Mouse (Mus musculus): Measurements from ENCODE around the gene Senp3. TPM values are rescaled to one million over a fixed set of nuclear protein-coding genes. Genes with fewer than 3 reads are reported as not detected.

The Senp3 gene
- total and polyA plus RNA-seq, 3 experiments: 111 to 125 (median 111) TPM

DNA sequence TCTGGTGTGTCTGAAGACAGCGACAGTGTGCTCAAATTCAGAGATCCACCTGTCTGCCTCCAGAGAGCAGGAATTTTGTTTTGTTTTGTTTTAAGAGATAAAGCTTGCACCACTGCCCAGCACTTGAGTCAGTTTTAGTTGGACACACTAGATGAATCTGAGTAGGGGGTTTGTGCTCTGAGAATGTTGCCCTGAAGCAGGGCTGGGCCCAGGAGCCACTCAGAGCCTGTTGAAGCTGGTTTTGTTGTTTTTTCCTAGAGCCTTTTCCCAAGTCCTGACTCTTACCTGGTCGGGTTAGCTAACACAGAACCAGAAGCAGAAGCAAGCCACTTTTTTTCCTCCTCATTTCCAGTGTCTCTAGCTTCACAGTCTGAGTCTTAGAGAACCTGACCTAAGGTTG is 29.2 kb upstream of the Senp3 start:
- no peak for DNase-seq (ENCODE audit: low spot score)
- no peak for ATAC-seq (ENCODE audit: extremely low read depth, insufficient number of reproducible peaks, low FRiP score, poor library complexity, severe bottlenecking)
- H3K9me3 ChIP-seq (replicated peaks): no peaks in the 10 kb centered on the region
- no peak overlapping the region for H3K4me3 ChIP-seq (ENCODE audit: low read depth, low read length)
- peaks cover 24% of the 10 kb centered on the region for H3K27me3 ChIP-seq (ENCODE audit: insufficient read depth, low read length)
- H3K4me1 ChIP-seq (ENCODE audit: insufficient read depth, low read depth, low read length): peaks cover 20% of the 10 kb centered on the region
- no peaks in the 10 kb centered on the region for H3K36me3 ChIP-seq (replicated peaks)
- TF ChIP-seq GATA1 (IDR thresholded peaks at IDR 0.05; ENCODE audit: borderline replicate concordance, low read length): no peak
- no peak for TF ChIP-seq TAL1 (conservative IDR thresholded peaks at IDR 0.05; ENCODE audit: low read depth, low read length)
- no peak for TF ChIP-seq GATA2 (IDR thresholded peaks at IDR 0.05; ENCODE audit: borderline replicate concordance, low read depth, low read length)
- TF ChIP-seq CTCF (IDR thresholded peaks at IDR 0.05; ENCODE audit: low read depth, low read length): no peak
- no peak for TF ChIP-seq POLR2AphosphoS5 (IDR thresholded peaks at IDR 0.05; ENCODE audit: insufficient replicate concordance, low read depth, low read length)

DNA sequence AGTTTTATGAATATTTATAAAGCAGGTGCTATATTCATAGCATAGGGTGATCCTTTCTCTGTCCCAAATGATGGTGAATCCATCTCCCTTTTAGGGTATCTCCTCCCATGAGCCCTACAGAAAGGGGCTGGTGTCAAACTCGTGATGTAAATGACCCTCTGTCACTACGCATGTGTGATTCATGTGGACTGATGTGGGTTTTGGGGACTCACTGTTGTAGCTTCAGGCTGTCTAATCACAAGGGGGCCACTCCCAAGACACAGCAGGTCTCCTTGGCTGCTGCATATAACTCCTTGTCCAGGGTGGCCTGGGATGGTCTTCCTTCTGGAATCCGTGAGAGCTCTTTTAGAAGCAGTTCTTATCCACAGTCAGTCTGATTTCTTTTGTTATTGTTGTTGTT is 28.6 kb upstream of the Senp3 start:
- ATAC-seq (ENCODE audit: extremely low read depth, insufficient number of reproducible peaks, low FRiP score, poor library complexity, severe bottlenecking): no peak

DNA sequence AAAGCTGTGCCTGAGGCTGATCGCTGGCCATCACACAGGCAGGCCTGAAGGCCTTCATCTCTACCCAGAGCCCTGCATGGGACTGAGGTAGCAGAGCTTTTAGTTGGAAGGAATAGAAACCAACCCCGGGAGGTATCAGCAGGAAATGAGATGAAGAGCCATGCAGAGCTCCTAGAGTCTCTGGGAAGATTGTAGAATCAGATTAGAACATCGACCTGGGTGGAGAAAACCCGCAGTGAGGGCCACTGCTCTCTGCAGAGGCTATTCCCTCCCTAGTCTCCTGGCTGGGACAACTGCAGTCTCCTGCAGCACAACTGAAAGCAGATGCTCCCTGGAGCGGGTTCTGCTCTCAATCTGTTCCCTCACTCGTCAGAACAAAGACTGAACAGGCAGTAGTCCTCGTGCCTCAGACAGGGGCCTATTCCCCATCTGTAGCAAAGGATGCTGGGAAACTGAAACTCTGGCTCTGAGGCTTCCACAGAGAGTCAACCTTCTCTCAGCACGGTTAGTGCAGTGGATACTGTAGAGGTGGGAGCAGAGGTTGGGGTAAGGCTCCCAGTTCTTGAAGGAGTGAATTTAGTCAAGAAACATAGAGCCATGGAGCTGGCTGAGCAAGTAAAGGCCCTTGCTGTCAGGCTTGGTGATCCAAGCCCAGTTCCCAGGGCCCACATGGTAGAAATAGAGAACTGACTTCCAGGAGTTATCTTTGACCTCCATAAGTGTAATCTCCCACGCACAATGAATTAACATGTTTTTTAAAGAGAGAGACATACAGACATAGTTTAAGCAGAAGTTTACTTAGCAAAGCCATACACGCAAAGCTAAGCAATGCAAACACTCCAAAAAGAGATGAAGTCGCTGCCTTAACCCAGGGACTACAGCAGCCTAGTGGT is 27.9 kb upstream of the Senp3 start:
- no peak for ATAC-seq (ENCODE audit: extremely low read depth, insufficient number of reproducible peaks, low FRiP score, poor library complexity, severe bottlenecking)
- H3K4me3 ChIP-seq (ENCODE audit: low read depth, low read length): no peak overlapping the region
- no peaks in the 10 kb centered on the region for H3K36me3 ChIP-seq (replicated peaks)
- DNase-seq (ENCODE audit: low spot score): no peak
- H3K9me3 ChIP-seq (replicated peaks): no peaks in the 10 kb centered on the region
- peaks cover 24% of the 10 kb centered on the region for H3K27me3 ChIP-seq (ENCODE audit: insufficient read depth, low read length)
- peaks cover 9% of the 10 kb centered on the region for H3K4me1 ChIP-seq (ENCODE audit: insufficient read depth, low read depth, low read length)
- TF ChIP-seq GATA2 (IDR thresholded peaks at IDR 0.05; ENCODE audit: borderline replicate concordance, low read depth, low read length): no peak
- no peak for TF ChIP-seq GATA1 (IDR thresholded peaks at IDR 0.05; ENCODE audit: borderline replicate concordance, low read length)
- TF ChIP-seq POLR2AphosphoS5 (IDR thresholded peaks at IDR 0.05; ENCODE audit: insufficient replicate concordance, low read depth, low read length): no peak
- TF ChIP-seq CTCF (IDR thresholded peaks at IDR 0.05; ENCODE audit: low read depth, low read length): no peak

More for the DNA sequence above, 28.6 kb upstream of the Senp3 start:
- Histone ChIP-seq H3K9me3 (replicated peaks) (no peaks in the 10 kb centered on the region), H3K4me3 (ENCODE audit: low read depth, low read length) (no peak overlapping the region), H3K36me3 (replicated peaks) (no peaks in the 10 kb centered on the region), H3K27me3 (ENCODE audit: insufficient read depth, low read length) (peaks cover 23% of the 10 kb centered on the region), H3K4me1 (ENCODE audit: insufficient read depth, low read depth, low read length) (peaks cover 14% of the 10 kb centered on the region)
- DNase-seq (ENCODE audit: low spot score): no peak
- no peak for TF ChIP-seq POLR2AphosphoS5 (IDR thresholded peaks at IDR 0.05; ENCODE audit: insufficient replicate concordance, low read depth, low read length)

DNA sequence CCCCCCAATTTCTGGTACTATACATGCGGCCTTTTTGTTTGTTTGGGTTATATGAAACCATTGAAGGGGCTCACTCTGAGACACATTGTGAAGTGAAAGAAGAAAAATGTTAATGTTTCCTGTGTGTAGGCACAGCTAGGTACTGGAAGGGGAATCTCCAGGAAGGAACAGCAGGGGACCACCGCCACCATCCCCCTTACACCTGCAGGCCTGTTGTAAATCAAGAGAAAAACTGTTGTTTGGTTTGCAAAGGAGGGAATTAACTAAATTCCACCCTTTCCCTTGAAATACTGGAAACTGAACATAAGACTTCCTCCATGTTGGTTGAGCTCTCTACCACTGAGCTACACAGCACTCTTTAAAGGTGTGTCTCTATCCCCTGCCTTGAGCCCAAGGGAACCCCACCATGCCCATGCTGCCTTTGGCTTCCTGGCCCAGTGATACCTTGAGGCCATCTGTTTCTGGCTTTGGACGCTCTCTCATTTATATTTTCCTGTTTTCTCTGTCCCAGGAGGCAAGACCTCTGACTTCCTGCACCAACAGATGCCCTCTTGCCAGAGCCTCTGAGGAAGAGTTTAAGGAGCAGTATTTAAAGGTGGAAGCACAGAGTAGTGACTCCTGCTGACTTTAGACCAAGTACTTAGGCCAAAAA is 26.9 kb upstream of the Senp3 start:
- no peak for ATAC-seq (ENCODE audit: extremely low read depth, insufficient number of reproducible peaks, low FRiP score, poor library complexity, severe bottlenecking)

DNA sequence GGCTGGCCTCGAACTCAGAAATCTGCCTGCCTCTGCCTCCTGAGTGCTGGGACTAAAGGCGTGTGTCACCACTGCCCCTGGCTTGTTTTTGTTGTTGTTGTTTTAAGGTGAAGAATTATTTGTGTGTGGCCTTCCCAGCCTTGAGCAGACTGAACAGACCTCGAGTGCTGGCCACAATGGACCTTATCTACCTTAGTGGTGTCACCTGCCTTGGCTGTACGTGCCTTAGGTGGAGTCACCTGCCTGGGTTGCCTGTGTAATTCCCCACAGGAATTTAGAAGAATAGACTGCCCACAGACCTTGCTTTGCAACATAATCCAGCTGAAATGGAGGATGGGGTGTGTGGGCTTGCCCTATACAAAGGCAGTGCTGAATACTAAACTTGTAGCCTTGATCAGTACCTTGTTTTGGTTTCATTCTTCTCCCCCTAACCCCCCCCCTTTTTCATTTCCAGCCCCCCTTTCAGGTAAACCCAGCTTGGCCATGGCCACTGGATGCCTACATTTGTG is 26.0 kb upstream of the Senp3 start:
- Histone ChIP-seq H3K4me3 (ENCODE audit: low read depth, low read length) (no peak overlapping the region), H3K4me1 (ENCODE audit: insufficient read depth, low read depth, low read length) (peaks cover 6% of the 10 kb centered on the region; the same call in 1 of the 2 replicates), H3K36me3 (replicated peaks) (no peaks in the 10 kb centered on the region), H3K27me3 (ENCODE audit: insufficient read depth, low read length) (peaks cover 26% of the 10 kb centered on the region), H3K9me3 (replicated peaks) (no peaks in the 10 kb centered on the region)
- DNase-seq (ENCODE audit: low spot score): no peak
- no peak for ATAC-seq (ENCODE audit: extremely low read depth, insufficient number of reproducible peaks, low FRiP score, poor library complexity, severe bottlenecking)
- TF ChIP-seq CTCF (IDR thresholded peaks at IDR 0.05; ENCODE audit: low read depth, low read length): no peak
- no peak for TF ChIP-seq GATA1 (IDR thresholded peaks at IDR 0.05; ENCODE audit: borderline replicate concordance, low read length)
- no peak for TF ChIP-seq GATA2 (IDR thresholded peaks at IDR 0.05; ENCODE audit: borderline replicate concordance, low read depth, low read length)
- TF ChIP-seq POLR2AphosphoS5 (IDR thresholded peaks at IDR 0.05; ENCODE audit: insufficient replicate concordance, low read depth, low read length): no peak
- TF ChIP-seq TAL1 (conservative IDR thresholded peaks at IDR 0.05; ENCODE audit: low read depth, low read length): no peak

More for the DNA sequence above, 26.9 kb upstream of the Senp3 start:
- Histone ChIP-seq H3K9me3 (replicated peaks) (no peaks in the 10 kb centered on the region), H3K4me1 (ENCODE audit: insufficient read depth, low read depth, low read length) (peaks cover 6% of the 10 kb centered on the region; the same call in 1 of the 2 replicates), H3K27me3 (ENCODE audit: insufficient read depth, low read length) (peaks cover 26% of the 10 kb centered on the region), H3K36me3 (replicated peaks) (no peaks in the 10 kb centered on the region), H3K4me3 (ENCODE audit: low read depth, low read length) (no peak overlapping the region)
- TF ChIP-seq CTCF (IDR thresholded peaks at IDR 0.05; ENCODE audit: low read depth, low read length) (no peak), POLR2AphosphoS5 (IDR thresholded peaks at IDR 0.05; ENCODE audit: insufficient replicate concordance, low read depth, low read length) (no peak), GATA2 (IDR thresholded peaks at IDR 0.05; ENCODE audit: borderline replicate concordance, low read depth, low read length) (no peak), TAL1 (conservative IDR thresholded peaks at IDR 0.05; ENCODE audit: low read depth, low read length) (no peak), GATA1 (IDR thresholded peaks at IDR 0.05; ENCODE audit: borderline replicate concordance, low read length) (no peak)
- no peak for DNase-seq (ENCODE audit: low spot score)

DNA sequence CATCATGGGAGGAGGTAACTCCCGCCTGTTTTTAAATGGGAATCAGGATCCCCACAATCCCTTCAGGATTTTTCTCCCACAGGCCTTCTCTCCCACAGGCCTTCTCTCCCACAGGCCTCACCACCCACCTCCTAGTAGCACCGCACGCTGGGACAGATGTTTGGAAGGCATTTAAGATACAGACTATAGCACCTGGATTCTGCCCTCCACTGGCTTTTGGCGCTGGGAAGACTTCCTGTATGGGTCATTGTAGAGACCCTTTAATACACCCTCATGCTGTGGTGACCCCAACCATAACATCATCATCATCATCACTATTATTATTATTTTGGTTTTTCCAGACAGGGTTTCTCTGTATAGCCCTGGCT is 25.6 kb upstream of the Senp3 start:
- no peak for ATAC-seq (ENCODE audit: extremely low read depth, insufficient number of reproducible peaks, low FRiP score, poor library complexity, severe bottlenecking)
- peaks cover 6% of the 10 kb centered on the region; the same call in 1 of the 2 replicates for H3K4me1 ChIP-seq (ENCODE audit: insufficient read depth, low read depth, low read length)
- DNase-seq (ENCODE audit: low spot score): no peak
- H3K36me3 ChIP-seq (replicated peaks): no peaks in the 10 kb centered on the region
- TF ChIP-seq POLR2AphosphoS5 (IDR thresholded peaks at IDR 0.05; ENCODE audit: insufficient replicate concordance, low read depth, low read length) (no peak), TAL1 (conservative IDR thresholded peaks at IDR 0.05; ENCODE audit: low read depth, low read length) (no peak), GATA2 (IDR thresholded peaks at IDR 0.05; ENCODE audit: borderline replicate concordance, low read depth, low read length) (no peak), CTCF (IDR thresholded peaks at IDR 0.05; ENCODE audit: low read depth, low read length) (no peak), GATA1 (IDR thresholded peaks at IDR 0.05; ENCODE audit: borderline replicate concordance, low read length) (no peak)
- peaks cover 27% of the 10 kb centered on the region for H3K27me3 ChIP-seq (ENCODE audit: insufficient read depth, low read length)
- H3K4me3 ChIP-seq (ENCODE audit: low read depth, low read length): no peak overlapping the region
- H3K9me3 ChIP-seq (replicated peaks): no peaks in the 10 kb centered on the region

Measured in G1E (cell line).